Mouse (Mus musculus) right cerebral cortex, adult 18-20 months (tissue): ENCODE measurements at regions not wholly inside any gene's neighbourhood (a gene's known extent, or its start where the extent isn't known, plus 50 kb on each side); places are given as distances from the start of the nearest gene placed in this dataset.

Source experiments
- DNase-seq: peaks from one replicate; pipeline ENCODE4 v3.0.0; 2022; ENCODE audit warnings: mixed read lengths

DNA sequence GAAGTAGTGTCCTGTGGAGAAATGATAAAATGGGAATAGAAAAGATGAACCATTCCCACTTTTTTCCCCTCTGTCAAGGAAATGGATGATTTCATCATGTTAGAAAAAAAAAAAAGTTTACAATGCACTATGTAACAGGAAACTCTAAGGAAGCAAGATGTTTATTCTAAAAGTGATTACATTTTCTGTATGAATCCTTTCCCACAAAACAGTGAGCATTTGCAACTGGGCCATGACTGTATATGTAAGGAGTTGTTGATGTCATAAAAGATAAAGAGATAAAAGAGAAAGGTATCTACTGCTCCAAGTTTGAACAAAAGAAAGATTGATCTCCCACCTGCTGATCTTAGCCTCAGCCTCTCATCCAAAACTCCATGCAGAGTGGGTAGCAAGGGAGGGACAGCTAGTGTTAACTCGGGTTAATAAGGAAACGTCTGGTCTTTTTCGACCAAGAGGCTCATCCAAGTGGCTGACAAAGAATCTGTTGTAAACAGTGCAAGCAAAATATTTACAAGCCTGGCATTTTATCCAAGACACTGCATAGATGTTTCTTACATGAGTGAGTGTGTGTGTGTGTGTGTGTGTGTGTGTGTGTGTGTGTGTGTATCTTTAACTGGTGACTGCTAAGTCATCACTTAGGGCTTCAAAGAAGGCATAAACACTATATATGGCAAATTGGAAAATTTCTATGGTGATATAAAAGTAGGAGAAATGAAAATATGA is 213.3 kb downstream of the Gm9733 start:
- no peak for DNase-seq

DNA sequence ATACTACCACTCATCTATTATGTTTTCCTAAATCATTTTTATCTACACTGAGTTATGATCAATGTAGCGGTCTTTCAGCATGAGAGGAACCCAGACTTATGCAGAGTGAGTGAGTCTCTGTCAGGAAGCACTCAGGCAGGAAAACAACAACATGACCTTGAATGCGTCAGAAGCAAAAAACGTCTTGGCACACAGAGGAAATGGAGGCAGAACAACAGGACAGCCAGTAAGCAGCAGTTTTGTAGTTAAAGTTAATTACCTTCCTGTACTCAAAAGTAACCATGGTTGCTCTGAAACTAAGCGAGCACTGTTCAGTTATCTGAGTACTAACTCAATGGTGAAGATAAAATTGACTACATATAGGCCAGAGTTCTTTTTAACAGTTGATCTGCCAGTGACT is 205.4 kb downstream of the Gm9733 start:
- DNase-seq: no peak

DNA sequence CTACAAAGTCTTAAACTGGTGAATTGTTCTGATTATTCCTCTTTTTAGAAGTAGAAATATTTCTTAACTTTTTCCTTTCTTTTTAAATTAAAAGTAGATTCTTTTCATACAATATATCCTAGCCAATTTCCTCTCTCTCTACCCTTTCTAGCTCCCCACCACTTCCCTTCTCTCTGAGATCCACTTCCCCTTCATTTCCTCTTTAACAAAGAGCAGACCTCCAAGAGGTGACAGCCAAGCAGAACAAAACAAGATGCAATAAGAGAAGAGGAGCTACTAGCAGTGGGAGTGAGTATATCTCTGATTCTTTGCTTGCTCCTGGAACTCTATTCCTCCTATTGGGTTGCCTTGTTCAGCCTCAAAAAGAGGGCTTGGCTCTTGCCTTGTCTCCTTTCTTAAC is 203.7 kb downstream of the Gm9733 start:
- DNase-seq: no peak

DNA sequence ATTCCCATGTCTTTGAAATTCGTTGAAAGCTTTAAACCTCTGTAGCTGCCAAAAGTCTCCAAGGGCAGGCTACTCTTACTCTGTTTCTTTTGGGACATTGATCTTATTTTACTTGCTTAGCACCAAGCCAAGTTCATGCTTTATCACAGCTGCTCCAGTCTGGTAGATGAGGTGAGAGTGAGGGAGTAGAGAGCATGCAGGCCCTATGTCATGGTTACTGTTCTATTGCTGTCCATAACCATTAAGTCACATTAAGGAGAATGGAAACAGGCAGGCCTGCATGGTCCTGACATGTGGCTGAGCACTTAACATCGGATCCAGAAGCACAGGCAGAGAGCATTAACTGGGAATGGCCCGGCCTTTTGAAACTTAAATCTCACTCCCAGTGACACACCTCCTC is 203.1 kb downstream of the Gm9733 start:
- no peak for DNase-seq

DNA sequence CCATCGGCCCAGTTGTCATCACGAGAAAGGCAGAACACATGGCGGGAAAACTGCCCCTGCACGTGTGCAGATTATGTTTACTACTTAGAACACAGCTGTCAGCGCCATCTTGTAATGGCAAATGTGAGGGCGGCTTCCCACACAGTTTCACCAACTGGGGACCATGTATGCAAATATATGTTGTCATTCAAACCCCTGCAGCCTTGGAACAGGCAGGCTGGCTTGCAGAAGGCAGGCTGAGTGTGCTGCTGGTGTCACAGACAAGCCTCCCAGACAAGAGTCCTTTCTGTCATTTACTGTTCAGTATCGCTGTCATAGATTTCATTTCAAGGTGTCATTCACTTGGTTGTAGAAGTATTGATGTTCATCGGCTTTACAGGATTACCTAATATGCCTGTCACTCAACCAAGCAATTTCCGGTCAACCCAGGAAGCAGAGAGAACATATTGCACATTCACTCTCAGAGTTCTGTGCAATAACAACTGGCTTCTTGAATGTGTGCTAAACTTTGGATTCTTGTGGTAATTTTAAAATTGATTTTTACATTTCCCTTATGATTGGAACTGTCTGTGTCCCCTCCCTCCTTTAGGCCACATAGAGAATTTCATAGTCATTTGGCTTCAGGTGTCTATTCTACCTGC is 202.3 kb downstream of the Gm9733 start:
- DNase-seq: no peak

DNA sequence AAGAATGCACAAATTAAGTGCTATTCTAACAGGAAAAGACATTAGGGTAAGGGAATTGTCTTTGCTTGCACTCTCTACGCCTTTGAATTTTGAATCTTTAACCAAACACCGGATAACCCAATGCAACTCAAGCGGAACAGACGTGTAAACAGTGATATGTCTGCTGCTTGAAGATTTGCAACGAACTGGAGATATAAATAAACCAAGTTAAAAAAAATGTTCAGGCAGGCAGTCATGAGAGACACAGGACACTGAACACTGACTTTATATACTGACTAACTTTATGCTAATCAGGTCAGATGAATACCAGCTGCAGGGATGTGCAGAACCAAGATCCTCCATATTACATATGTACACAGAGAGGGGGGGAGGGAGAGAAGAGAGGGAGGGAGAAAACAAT is 200.0 kb downstream of the Gm9733 start:
- DNase-seq: no peak

DNA sequence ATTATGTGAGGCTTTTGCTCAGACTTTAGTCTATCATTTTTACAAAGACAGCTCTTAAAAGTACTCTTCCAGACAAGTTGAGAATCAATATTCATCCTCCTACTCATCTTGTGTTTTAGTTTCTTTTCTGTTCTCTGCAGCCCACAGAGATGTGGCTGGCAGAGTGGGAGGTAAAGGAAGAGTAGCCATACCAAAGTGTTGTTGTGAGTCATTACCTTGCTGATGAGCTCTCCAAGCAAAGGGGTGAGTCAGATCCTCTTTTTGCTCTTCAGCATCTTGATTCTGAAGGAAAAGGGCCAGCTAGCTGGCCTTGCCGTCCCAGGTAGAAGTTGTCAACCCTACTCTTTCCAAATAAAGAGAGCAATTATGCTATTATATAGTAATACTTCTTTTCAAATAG is 192.6 kb downstream of the Gm9733 start:
- peak; percentile 46 for DNase-seq

DNA sequence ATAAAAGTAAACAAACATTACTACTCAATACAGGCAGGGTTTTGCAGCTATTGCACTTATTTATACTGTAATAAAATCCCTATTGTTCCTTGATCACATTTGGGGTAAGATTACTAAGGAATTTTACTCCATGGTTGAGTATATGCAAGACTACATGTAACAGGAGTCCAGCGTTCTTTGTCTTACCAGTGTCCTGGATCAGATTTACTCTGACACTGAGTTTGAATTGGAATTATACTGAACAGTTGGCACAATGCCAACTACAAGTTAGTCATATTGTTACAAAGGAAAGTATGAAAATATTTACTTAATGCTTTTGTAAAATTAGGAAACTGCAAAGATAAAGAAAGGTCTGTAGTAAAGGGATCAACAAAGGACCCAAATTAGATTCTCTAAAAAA is 178.4 kb downstream of the Gm9733 start:
- DNase-seq: no peak

DNA sequence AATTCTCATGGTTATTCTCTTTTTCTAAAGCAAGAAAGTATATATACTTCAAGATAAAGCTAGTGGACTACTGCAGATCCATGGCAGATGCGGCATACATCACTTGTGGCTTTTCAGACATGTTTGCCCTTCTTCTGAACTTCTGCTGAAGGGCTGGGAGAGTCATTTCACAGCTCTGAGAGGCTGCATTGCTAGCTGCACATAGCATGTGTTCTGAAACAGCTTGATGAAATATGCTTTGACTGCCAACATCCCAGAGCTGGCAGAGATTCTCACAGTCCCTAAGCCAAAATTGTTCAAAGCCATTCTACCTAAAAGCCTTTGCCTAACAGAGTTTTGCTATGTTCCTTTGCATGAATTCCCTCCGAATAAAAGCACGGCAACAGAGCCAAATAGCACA is 177.9 kb downstream of the Gm9733 start:
- DNase-seq: peak; percentile 72

DNA sequence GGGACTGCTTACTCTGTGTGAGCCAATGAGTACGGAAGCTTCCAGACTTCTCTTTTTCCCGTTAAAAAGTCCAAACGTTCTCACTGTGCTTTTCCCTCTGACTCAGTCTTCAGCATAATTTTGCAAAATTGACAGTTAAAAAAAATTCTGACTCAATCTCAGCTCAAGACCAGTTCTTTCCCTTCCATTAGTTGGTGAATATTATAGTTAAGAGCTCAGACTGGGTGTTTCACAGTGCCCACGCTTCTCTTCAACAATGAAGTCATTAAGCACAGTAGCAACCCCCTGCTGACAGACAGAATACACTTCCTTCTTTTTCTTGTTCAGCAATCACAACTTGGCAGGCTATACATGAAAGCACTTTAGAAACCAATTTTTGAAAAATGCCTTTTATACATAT is 175.4 kb downstream of the Gm9733 start:
- peak; percentile 22 for DNase-seq

DNA sequence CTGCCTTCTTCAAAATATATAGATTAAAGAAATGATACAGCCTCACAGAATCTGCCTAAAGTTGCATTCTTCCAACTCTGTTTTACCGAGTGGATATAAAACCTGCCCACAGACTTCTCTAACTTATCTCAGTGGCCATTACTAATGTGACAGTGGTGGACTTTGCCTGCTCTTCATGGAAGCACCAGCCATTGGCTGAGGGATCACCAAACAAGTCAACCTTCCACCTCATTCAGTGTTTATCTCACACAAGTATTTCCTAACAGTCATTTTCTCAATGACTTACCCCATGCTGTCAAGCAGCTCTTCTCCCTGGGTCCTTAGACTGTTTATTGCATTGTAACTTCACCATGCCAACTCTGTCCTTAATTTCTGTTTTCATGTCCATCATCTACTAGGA is 174.3 kb downstream of the Gm9733 start:
- DNase-seq: no peak

DNA sequence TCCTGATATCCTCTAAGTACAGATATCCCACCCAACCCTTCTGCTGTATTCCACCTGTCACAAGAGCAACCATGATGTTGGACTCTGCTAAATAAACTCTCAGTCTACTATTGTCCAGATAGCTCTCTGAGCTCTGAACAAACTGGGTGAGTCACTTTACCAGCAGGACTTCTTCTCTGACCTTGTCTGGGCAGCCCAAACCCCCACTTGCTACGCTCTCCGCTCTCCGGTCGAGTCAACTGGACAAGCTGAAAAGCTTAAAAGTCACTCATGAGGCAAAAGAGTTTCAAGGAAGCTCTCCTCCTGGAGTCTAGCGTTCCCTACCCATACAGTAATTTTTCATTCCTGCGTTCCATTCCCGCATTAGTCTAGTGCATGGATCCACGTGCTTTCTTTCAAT is 173.2 kb downstream of the Gm9733 start:
- DNase-seq: no peak

DNA sequence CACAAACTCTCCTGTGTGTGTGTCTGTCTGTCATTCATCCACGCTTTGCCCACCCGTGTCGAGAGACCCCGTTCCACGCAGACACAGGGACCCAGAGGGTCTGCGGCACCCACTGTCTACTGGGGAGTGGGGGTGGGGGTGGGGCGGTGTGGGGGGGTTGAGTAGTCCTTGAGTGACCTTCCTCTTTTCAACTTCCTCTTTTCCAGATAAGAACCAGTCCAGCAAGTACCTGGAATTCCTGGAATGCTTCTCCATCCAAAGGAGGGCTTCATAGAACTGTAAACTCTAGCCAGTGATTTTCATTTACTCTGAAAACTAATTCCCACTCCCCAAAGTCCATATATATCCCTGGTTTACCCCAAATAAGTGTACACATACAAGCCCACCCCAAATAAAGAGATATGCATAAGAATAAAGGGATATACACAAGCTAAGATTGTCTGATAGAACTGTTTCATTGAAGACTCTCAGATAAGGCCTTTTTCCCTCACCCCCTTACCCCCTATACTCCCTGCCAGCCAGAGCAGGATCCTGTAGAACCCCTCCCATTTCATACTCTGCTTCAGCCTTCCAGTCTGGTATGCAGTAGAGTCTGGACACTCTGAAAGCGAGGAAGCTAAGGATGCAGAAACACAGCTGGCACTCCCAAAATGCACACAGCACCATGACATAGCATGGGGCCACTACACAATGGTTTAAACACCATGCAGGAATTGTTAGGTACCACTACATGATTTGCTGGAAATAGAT is 172.0 kb downstream of the Gm9733 start:
- DNase-seq: no peak

DNA sequence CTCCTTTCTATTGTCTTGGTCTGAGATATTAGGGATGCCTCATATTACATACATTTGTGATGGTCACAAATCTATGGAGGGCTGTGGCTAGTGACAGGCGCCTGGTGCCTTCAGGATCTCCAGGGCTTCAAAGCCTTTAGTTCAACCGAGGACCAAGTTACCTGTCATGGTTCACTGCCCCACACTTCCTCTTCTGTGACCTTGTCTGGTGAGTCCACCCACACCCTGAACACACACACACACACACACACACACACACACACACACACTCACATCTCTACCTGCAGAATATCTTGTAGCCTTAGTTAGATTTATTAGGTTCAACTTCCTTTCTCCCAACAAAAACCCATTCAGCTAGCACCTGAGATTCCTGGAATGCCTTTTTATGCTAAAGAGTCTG is 156.3 kb downstream of the Gm9733 start:
- DNase-seq: no peak

DNA sequence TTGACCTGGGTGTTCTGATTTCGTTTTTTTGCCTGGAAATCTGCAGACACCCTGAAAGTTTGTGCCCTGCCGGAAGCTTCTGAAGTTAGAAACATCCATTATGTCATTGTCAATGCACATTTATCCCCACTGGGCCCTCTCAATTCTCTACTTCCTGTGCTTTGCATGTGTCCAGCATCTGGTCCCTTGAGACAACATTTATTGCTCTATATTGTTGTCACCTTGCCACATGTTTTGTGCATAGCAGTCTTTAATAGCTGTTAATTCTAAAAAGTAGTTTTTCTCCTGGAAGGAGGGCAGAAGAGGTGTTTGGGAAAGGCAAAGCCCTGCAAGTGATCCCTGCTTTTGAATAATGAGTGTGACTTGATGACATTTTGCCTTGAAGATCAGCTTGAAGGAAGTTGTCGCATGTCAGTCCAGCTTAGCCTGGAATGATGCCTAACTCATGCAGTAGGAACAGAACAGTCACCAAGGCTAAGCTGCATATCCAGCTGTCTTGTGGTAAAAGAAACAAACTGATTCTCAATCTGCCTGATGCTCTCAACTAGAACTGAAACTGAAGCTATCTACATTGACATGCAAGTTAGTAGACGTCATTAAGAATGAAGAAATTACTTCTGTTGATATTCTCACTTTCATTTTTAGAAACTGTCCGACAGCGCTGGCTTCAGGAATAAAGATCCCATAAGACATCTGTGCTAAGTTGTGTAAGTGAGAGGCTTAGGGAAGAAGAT is 152.9 kb downstream of the Gm9733 start:
- no peak for DNase-seq

DNA sequence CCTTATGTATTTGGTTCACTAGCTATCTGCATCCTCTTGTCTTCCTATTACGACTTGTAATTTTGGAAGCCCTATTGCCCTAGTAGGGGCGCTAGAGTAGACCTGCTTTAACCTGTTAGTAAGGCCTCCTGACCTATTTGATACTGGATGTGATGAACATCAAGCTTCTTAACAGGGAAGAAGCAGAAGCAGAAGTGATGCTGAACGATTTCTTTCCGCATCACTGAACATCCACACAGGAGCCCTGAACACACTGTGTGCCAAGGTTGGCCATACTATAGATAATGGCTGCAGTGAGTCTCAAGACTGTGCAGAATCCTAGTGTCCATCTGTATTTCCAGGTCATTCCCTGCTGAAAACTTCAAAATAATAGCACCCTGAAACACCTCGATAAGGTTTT is 151.0 kb downstream of the Gm9733 start:
- no peak for DNase-seq

DNA sequence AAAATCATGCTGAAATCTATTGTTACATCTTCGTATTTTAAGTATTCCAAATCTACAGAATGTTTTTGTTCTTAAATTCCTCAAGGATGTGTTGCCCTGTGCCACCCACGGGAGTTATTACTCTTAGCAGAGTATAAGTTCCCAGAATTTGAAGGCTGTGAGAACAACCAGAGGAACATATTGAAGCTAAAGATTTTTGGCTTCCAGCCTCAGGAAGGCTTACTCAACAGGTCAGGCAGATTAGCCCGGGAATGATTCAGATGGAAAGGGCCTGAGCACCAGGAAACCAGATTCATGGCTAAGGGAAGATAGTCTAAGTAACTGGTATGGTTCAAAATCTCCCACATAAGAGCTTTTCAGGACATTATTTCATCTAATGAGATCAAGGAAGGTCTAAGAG is 145.4 kb downstream of the Gm9733 start:
- DNase-seq: no peak

DNA sequence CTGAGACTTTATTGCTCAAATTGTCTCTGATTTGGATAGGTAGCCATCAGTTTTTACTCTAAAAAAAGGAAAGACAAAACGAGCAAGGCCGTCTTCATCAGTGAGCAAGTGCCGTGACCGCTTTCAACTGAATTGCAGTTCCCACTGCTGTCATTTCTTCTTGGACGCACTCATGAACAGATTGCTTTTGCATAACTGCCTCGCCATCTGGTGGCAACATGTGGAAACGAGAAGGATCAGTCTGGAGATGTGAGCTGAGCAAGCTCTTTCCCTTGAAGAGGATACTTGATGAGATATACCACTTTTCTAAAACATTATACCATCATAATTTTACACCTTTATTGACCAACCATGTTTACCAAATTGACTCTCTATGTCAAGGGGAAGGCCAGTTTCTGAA is 137.7 kb downstream of the Gm9733 start:
- peak; percentile 80 for DNase-seq

DNA sequence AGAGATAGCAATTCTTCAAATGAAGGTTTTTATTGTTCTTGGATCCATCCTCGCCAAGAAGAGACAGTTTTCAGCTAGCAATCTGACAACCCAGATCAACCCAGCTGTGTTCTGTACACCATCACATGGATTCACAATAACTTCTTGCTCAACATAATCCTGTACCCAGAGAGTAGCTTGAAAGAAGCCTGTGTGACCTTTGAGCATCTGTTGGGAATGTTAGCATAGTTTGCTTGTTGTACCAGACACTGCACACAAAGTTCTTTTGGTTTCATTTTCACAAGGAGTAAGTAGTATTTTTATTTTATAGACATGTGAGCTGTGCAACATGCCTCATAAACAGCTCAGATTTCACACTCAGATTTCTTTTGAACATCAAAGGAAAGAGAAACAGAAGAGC is 136.0 kb downstream of the Gm9733 start:
- no peak for DNase-seq

DNA sequence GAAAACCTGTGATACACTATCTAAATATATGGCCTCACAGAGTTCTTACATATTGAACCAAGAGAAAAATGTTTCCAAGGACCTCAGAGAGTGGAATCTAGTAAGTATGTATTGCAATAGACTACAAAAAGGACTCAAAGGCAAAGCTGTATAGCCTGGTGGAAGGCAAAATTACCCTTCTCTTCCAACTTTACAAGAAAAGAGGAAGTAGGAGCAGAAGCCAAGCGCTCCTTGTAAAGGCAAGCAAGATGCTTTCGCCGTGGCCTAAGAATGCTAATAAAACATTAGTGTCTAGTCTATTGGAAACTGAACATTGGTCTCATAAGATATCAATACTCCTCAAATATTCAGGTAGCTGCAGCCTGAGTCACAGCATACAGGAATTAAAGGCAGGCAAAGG is 134.0 kb downstream of the Gm9733 start:
- no peak for DNase-seq

DNA sequence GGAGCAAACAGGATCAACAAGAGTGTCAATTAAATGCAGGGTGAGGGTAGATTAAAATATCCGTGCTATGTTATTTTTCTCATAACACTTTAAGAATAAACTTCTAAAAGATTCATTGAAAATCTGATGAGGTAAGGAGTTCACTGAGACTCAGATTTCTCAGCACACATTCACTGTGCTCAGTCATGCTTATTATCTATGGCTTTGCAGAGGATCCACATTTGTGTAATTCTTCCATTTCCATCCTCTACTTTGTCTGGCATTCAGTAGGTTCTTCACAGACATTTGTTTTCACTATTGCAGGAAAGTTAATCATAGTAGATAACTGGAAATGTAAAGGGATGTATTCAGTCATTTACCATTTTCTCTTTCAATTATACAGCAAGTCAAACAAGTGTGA is 131.8 kb downstream of the Gm9733 start:
- no peak for DNase-seq

DNA sequence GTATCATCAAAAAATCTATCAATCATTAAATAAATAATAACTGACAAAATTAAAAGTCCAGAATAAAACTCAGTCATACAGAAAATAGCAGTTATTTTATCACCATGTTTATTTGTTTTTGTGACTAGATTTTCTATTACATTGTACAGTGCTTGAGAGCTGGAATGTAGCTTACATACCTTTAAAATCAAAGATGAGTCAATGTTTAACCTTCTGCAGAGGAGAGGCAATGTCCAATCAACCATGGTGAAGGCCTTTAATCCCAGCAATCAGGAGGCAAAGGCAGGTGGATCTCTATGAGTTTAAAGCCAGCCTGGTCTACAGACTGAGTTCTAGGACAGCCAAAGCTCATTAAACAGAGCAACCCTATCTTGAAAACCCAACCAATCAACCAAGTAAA is 131.1 kb downstream of the Gm9733 start:
- no peak for DNase-seq

DNA sequence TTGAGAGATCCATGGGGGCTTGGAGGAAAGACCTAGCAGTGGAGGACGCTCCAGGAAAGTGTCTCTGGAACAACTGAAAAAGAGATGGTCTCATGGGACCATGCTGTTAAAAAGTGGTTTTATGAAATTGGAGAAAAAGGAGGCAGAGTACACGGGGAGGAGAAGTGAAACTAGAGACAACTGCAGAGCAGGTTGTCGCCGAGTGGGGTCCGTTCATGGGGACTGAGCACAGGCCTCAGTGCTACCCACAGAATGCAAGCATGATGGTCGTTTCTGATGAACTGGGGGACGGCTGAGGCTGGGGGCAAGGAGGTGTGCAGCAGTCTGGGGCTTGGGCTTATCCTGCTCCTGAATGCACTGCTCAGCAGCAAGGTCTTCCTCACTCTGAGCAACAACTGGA is 129.3 kb downstream of the Gm9733 start:
- no peak for DNase-seq
